Mouse (Mus musculus) left cerebral cortex, postnatal 14 days (tissue): ENCODE data around the gene Add1. TPM values are rescaled to one million over a fixed set of nuclear protein-coding genes. Genes with fewer than 3 reads are reported as not detected.
"Not testable (repeated sequence)": the region's sequence is repeated elsewhere in the genome, so short reads cannot be mapped to it uniquely, and the experiment has no call there.

ENCODE experiments used
- DNase-seq, 2 experiments: peaks; one replicate each; pipeline ENCODE4 v3.0.0; 2021 to 2022; ENCODE audit warnings: low spot score in 2 of 2, mixed read lengths in 1 of 2
- intact Hi-C: fragments of 180-260 bp; cut with DNase I; formaldehyde crosslinking; loops from one replicate; pipeline ENCODE4 v1.15.1; 2025
- total RNA-seq, 2 experiments: library from RNA; stranded (reverse); gene quantifications; 2 replicates each; pipeline ENCODE4 v1.2.3; 2021

Add1 gene
- total RNA-seq, 2 experiments from 2014 or later = 361 to 367 TPM

GRCm38 (mm10) chr5:34592224-34592623, 18.8 kb downstream of the Add1 start:
- intact Hi-C loops, DNase-seq: not testable (repeated sequence)

GRCm38 (mm10) chr5:34592666-34593065, 19.2 kb downstream of the Add1 start:
- intact Hi-C loops = no loop called here
- no peak for DNase-seq

GRCm38 (mm10) chr5:34593202-34593727, 19.8 kb downstream of the Add1 start:
- intact Hi-C loops = no loop called here

GRCm38 (mm10) chr5:34604576-34604975, 31.1 kb downstream of the Add1 start:
- DNase-seq = no peak
- intact Hi-C loops = no loop called here

More at GRCm38 (mm10) chr5:34593202-34593727, 19.8 kb downstream of the Add1 start:
- no peak for DNase-seq

GRCm38 (mm10) chr5:34607100-34607880, 33.8 kb downstream of the Add1 start:
- intact Hi-C loops = no loop called here
- no peak for DNase-seq

- intact Hi-C loops = no loop called here
- no peak for DNase-seq
Observed at GRCm38 (mm10) chr5:34608226-34608625, 34.8 kb downstream of the Add1 start.

- intact Hi-C loops = no loop called here
Observed at GRCm38 (mm10) chr5:34609966-34610365, 36.5 kb downstream of the Add1 start.

GRCm38 (mm10) chr5:34632996-34633395, 59.5 kb downstream of the Add1 start:
- DNase-seq = no peak
- intact Hi-C loops = no loop called here

More at GRCm38 (mm10) chr5:34609966-34610365, 36.5 kb downstream of the Add1 start:
- DNase-seq = no peak

DNA sequence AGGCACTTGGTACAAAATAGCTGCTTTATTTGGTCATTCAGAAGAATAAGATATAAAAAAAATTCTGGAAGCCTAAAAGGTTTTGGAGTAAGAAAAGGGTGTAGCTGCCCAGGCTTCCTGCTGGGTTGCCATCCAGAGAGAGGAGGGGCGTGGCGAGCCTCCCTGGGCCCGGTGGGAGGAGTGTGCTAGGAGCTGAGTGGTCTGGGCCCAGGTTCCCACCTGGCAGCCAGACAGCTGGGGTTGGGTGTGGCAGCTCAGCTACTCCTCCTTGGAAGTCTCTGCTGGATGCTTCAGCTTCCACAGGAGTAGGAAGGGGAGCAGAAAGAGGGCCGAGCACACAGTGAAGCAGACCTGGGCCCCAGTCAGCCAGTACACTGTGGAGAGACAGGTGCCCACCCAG, 60.2 kb downstream of the Add1 start:
- intact Hi-C loops = no loop called here
- DNase-seq = no peak

- intact Hi-C loops = no loop called here
- no peak for DNase-seq
Observed at GRCm38 (mm10) chr5:34634746-34635400, 61.4 kb downstream of the Add1 start.

DNA sequence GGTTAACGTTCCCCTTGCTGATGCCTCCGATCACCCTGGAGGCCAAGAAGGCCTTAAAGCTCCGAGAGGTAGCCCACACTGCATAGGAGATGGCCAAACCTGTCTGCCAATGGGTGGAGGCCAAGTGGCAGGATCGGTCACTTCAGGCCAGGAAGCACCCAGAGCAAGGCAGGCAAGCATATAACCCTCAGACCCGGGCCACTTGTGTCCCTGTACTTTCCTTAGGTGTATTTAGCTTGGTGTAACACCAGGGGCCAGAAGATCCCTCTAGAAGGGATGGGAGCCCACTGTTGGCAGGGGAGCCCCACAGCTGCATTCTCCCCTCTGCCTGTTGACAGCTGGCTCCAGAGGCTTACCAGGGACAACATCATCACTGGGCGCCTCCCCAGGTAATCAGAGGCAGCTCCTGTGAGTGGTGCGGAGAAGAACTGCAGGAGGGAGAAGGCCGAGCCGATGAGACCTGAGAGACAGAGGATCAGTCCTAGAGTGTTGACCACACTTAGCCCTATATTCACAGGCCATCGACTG, 62.3 kb downstream of the Add1 start:
- intact Hi-C loops = no loop called here
- DNase-seq = no peak

DNA sequence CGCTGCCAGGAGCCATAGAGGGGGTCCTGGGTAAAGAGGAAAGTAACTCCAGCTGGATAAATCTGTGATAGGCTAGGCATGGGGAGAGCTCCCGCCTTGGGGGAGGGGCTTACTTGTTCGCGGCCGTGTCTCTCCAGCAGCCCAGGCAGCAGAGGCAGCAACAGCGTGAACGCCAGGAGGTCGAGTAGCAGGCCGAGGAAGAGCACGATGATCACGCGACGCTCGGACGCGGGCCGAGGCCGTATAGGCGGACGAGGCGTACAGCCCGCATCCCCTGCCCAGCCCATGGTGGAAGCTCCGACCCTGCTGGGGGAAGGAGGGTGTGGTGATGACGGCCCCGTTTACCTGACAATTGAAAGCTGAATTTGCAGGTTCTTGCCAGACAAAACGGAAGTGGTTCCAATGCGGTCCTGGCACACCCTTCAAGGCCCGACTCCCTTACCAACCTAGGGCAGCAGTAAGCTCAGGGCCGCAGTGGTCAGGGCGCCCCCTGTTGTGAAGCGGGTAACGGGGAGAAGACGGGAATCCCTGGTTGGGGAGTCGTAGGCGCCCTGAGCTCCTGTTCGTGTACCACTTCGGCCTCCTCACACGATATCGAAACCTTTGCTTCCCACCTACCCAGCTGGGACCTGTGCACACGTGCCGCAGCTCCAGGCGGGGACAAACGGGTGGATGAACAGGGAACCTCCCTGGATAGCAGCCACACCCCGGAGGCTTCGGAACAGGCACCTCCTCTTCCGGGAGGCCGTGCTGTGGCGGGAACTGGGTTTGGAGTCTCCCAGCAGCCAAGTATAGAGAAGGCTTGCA, 63.2 kb downstream of the Add1 start, which contains the start of gene Mfsd10:
Gene Mfsd10 (minus strand): TSS at position 732 of the 807 bp plus-strand sequence.
- DNase-seq = peak; percentile 81 to 89
- intact Hi-C loops = no loop called here

GRCm38 (mm10) chr5:34637591-34638156, 64.2 kb downstream of the Add1 start:
- no peak for DNase-seq
- intact Hi-C loops = no loop called here

DNA sequence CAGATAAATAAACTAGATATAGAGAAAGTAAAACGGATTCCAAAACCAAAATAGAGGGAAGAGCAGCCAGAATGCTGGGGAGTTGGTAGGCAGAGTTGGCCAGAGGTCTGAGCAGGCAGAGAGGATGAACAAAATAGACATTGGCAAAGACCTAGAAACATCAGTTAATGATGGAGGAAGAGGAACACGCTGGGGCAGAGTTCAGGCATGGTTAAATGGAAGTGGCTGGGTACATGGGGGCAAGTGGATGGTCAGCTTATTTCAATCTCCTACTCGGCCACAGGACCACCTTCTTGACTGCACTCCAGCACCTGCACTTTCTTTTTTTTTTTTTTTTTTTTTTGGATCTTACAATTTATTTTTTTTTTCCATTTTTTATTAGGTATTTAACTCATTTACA, 68.5 kb downstream of the Add1 start:
- intact Hi-C loops = loop anchor here (2.0 to 10.0 kb wide), 3 partner anchors 123 to 547 kb away; no protein-coding TSS in a partner anchor

DNA sequence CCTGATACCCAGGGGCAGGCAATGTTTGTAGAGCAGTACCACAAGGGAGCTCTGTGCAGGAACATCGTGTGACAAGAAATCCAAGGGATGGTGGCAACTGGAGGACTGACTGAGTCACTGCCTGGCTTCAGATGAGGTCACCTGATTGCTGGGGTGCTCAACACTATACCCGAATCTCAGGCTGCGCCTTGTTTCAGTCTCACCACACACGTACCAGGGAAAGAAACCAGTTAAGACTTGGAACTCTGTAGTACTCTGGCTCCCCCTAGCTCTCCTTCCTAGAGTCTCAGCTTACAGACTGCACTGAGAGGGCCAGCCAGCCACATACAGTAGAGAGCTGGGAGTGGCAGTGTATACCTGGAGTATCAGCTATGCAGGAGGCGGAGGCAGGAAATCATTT, 69.5 kb downstream of the Add1 start:
- peak; percentile 75 to 87 for DNase-seq
- intact Hi-C loops = loop anchor here (2.0 to 10.0 kb wide), 3 partner anchors 124 to 548 kb away; no protein-coding TSS in a partner anchor

More for the DNA sequence above, 68.5 kb downstream of the Add1 start:
- no peak for DNase-seq

DNA sequence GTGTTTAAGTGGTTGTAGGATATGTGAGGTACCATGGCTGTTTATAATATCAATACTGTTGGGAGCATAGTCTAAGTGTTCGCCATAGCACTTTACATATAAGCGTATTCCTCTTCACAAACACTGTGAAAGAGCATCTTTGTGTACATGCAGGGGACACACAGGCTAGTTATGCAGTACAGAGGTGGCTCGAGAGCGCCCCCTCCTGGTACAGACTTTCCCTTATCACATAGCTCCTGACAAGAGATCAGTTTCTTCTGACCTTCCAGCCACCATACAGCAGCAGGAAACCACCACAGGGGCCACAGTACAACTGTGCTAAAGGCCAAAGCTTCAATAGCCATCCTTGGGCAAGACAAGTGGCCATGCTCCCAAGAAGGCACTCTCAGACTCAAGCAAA, 74.1 kb downstream of the Add1 start:
- peak; percentile 67 to 76 for DNase-seq
- intact Hi-C loops = loop anchor here (10.0 kb wide), 2 partner anchors 293 to 553 kb away; no protein-coding TSS in a partner anchor

- no peak for DNase-seq
- intact Hi-C loops = no loop called here
Observed at GRCm38 (mm10) chr5:34652961-34653360, 79.5 kb downstream of the Add1 start.

DNA sequence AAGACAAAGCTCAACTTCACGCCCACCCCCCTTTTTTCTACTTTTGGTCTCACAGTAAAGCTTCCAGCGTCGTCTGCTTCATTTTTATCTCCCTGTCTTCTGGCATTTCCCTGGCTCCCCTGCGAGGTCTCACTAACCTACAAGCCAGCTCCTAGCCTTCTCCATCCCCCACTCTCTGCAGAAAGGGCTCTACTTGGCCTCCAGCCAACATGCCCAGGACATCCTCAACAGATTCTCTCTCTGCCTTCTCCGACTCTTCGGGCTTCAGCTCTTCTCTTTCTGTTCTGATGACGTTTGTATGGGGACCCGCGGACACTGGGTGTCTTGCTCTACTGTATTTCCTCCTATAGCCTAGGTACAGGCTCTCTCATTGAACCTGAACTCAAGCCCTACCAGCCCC, 81.4 kb downstream of the Add1 start:
- intact Hi-C loops = loop anchor here (2.0 kb wide), 1 partner anchor 28 kb away; no protein-coding TSS in a partner anchor
- no peak for DNase-seq

DNA sequence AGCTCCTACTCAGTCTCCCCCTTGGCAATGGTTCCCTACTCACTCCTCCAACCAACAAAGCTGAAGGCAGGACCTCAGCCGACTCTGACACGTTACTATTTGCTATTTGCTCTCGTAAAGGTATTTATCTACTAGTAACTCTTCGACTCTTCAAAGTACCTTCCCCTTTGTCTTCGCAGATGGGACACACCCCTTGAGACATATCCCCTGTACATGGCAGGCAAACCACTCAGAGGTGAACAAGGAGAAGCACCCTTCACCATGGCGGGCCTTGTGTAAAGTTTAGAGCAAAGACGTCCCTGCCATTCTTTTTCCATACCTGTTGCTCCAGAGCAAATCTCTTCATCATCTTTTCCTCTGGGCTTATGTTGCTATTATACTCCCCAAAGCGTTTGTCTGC, 84.1 kb downstream of the Add1 start:
- no peak for DNase-seq
- intact Hi-C loops = no loop called here
